Mouse (Mus musculus) spleen, adult 2 months (tissue): ENCODE data around the gene Reg4.

ENCODE experiments used
- CTCF ChIP-seq: fragments of 200-500 bp; IDR thresholded peaks from 2 replicates; pipeline ENCODE4 v1.5.1; 2011; ENCODE audit warnings: mild to moderate bottlenecking, inconsistent platforms; ENCODE audit not compliant: insufficient read depth, insufficient read length, insufficient replicate concordance; ENCODE audit errors: extremely low read depth
- POLR2A ChIP-seq: fragments of 200-500 bp; IDR thresholded peaks from 2 replicates; pipeline ENCODE4 v1.6.1; 2011; ENCODE audit warnings: low read depth, low read length, inconsistent platforms

GRCm38 (mm10) chr3:98262133-98262532 is 40.2 kb downstream of the Reg4 start:
- TF ChIP-seq CTCF (no peak), POLR2A (no peak)
